Mouse (Mus musculus) left cerebral cortex, adult 8-10 months (tissue): ENCODE results near the gene Cog5. TPM values are rescaled to one million over a fixed set of nuclear protein-coding genes. Genes with fewer than 3 reads are reported as not detected.

ENCODE experiments used
- DNase-seq, 2 experiments: peaks; one replicate each; pipeline ENCODE4 v3.0.0; 2022; ENCODE audit warnings: low spot score in 2 of 2
- total RNA-seq, 4 experiments: library from RNA; stranded (reverse); gene quantifications; 2 replicates each; pipeline ENCODE4 v1.2.4; 2022

The Cog5 gene
- total RNA-seq, 4 experiments from 2014 or later = 47.8 to 56.0 (median 53.0) TPM

DNA sequence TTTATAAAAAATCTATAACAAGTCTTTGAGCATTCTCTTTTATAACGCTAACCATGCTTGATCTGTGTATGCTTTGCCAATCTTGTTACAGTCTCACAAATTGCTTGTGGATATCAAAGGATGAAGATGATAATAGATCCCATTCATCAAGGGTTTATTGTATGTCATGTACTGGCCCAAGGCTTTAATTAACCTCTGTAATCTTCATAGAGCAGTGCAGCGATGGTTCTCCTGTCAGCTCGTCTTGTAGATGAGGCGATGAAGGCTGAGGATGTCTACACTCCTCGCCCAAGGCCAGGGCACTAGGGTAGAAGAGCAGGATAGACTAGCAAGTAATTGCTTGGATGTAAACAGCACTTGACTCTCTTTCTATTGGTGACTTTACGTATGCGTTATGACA, 164.9 kb downstream of the Cog5 start:
- DNase-seq = no peak

GRCm38 (mm10) chr12:31823671-31824070, 169.0 kb downstream of the Cog5 start:
- no peak for DNase-seq

DNA sequence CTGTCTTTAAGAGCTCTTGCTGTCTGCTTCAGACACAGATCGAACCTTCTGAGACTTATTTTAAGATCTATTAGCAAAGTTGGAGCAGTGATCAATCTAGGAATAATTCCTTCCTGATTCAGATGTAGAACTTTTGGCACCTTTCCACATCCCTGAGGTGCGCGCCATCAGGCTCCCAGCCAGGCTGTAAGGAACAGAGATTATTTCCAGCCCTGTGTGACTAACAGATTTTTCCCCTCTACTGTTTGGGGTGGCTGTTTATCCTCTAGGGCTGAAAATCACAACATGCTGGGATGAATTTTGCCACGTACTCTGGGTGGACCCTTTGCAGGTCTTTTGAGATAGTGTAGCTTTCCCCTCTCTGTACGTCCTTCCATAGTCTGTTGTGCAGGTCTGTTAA, 170.2 kb downstream of the Cog5 start:
- DNase-seq = no peak

DNA sequence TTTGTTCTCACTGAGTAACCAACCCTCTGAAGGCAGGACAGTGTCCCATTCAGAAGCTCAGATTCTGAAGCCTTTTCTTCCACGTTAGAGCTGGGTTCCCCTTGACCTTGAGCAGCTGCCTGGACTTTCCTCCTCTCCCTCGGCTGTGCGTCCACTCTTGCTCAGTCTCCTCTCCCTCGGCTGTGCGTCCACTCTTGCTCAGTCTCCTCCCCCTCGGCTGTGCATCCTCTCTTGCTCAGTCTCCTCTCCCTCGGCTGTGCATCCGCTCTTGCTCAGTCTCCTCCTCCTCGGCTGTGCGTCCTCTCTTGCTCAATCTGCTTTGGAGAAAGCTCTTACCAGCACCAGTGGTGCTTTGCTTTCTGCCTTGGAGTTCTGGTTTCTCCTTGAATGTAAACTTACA, 171.2 kb downstream of the Cog5 start:
- peak in 1 of 2 experiments; percentile 28 for DNase-seq

GRCm38 (mm10) chr12:31826476-31826875, 171.8 kb downstream of the Cog5 start:
- DNase-seq = no peak

GRCm38 (mm10) chr12:31835480-31835879, 180.8 kb downstream of the Cog5 start:
- DNase-seq = no peak

DNA sequence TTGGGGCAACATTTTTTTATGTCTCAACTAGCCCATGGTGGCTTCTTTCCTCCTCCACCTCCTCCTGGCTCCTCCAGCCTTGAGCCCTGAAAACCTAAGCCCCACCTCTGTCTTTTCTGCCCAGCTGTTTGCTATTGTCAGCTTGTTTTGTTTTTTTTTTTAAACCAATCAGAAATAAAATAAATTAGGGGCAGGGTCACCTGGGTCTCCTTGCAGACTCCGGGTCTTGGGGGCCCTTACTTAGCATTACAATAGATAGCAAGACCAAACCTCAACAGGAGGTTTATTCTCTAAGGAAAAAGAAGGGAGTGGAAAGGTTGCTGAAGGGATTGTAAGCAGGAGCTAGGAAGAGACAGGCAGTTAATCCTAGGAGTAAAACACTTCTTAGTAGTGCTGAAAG, 181.5 kb downstream of the Cog5 start:
- DNase-seq = no peak

DNA sequence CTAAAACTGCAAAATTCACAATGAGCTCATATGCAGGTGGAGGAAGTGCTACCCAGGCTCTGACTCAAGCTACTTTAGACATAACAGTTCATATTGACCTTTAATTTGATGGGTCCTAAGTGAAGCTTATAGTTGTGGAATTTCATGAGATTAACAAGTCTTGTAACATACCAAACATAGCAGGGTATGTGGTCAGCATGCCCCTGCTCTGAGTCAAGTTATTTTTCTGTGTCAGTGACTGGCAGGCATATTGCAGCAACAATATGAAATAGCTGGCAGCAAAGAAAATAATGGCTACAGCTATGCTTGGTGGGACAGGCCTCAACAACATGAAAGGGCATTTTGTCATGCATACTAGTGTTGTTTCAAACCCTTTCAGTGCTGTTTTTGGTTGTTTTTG, 183.9 kb downstream of the Cog5 start:
- DNase-seq = no peak

- DNase-seq = no peak
Observed at GRCm38 (mm10) chr12:31839249-31839648, 184.6 kb downstream of the Cog5 start.

DNA sequence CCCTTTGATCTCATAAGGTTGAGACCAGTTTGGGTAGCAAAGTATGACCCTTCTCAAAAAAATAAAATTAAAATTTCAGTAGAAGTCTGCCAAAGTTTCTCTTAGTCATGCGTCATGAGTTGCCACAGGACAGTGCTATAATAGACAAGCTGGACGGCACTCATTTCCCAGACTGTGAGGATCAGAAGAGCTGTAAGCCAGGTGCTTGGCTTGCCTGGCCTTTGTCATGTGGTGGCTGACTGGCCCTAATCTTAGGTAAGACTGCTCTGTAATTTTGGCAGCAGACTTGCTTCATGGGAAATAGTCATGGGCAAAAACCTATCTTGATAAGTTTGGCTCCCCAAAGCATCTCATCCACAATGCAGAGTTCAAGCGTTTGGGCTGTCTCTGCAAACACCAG, 191.4 kb downstream of the Cog5 start:
- DNase-seq = no peak

GRCm38 (mm10) chr12:31848630-31849415, 194.2 kb downstream of the Cog5 start:
- DNase-seq = peak in 1 of 2 experiments; percentile 71

DNA sequence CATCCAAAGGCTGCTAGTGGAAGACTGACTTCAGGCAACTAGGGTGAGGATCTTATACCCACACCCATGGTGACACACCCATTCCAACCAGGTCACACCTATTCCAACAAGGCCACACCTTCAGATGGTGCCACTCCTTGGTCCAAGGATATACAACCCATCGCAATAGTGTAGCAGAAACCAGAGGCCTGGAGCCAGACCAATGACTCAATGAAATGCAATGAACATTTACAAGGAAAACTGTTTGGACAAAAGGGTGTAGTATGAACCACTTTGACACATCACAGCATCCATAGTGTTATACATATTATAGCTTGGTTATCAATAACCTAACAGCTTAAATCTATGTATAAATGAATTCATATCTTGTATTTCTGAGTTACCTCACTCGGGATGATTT, 194.9 kb downstream of the Cog5 start:
- no peak for DNase-seq

- no peak for DNase-seq
Observed at GRCm38 (mm10) chr12:31854039-31854438, 199.4 kb downstream of the Cog5 start.

- peak in 1 of 2 experiments; percentile 18 for DNase-seq
Observed at GRCm38 (mm10) chr12:31854817-31855216, 200.1 kb downstream of the Cog5 start.

GRCm38 (mm10) chr12:31857784-31858183, 203.1 kb downstream of the Cog5 start:
- DNase-seq = no peak

DNA sequence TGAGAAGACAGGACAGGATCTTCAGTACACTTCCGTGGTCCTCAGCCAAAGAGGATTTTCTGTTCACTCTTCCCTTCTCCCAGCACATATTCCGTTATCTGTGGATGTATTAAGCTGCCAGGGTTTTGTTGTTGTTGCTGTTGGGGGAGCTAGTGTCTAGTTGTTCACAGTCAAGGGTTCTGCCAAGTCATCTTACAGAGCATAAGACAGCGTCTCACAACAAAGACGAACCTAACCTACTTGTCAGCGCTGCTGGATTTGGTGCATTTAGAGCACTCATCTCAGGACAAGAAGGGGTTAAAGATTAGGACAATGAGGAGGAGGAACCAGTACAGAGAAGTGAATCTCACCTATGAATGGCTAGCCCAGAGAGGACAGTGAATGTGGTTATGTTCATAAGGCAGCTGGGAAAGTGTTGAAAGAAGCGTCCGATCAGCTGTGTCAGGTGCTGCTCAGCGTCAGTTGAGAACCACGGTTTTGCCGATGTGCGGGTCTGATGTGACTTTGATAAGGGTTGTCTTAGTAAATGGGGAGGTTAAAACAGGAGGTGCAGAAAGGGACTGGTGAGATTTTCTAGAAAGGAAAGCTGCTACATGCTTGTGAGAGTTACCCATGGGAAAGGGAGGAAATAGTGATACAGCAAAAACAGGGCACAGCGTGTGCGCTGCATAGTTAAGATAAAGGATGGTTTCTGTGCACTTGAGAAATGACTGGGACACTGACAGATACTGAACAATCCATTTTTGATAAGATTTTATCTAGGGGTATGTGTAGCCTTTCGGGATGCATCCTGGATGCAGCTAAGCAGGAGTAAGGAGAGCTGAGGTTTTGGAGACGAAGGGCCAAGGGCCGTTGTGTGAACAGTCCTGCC, 208.2 kb downstream of the Cog5 start:
- DNase-seq = no peak

DNA sequence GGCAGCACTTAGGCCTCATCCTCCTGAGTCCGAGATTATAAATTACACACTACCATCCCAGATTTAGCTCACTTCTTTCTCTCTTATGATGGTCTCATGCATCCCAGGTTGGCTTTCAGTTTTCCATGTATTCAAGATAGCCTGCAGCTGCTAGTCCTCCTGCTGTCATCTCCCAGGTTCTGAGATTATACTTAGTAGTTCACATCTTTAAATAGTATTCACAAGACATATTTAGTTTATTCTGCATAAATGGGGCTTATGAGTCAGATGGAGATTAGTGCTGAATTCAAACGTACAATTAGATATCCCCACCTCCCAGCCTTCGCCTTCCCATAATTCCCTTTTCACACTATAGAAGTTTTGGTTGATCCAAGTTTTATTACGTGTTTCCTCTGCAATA, 222.1 kb downstream of the Cog5 start:
- DNase-seq = no peak

DNA sequence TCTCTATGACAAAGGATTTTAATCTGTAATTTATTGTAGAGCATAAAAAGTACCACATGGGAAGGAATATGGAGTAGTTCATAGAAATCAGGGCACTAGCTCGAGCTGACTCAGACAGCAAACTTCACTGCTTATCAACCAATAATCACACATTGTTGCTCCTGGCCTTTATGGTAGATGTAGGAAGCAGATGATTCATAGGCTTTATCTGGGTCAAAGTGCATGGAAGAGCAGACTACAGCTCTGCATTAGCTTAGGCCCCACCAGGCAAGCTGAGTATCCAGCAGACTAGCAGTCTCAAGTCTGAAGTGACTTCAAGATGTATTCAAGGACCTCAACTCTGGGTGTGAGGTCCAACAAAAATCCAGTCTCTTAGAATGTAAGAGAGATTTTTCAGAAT, 228.1 kb downstream of the Cog5 start:
- DNase-seq = no peak

- DNase-seq = no peak
Observed at GRCm38 (mm10) chr12:31884365-31884764, 229.7 kb downstream of the Cog5 start.

GRCm38 (mm10) chr12:31885084-31885483, 230.4 kb downstream of the Cog5 start:
- DNase-seq = no peak

- peak in 1 of 2 experiments; percentile 77 for DNase-seq
Observed at GRCm38 (mm10) chr12:31885844-31886606, 231.4 kb downstream of the Cog5 start.

- no peak for DNase-seq
Observed at GRCm38 (mm10) chr12:31890685-31891084, 236.0 kb downstream of the Cog5 start.
